Mouse (Mus musculus) bone marrow, adult 2 months (tissue): ENCODE data around the gene Eipr1.

Source experiments
- CTCF ChIP-seq: fragments of 200-500 bp; IDR thresholded peaks from 2 replicates; pipeline ENCODE4 v1.5.1; 2011; ENCODE audit warnings: low read length, control low read depth; ENCODE audit not compliant: control insufficient read depth, insufficient read depth
- POLR2A ChIP-seq: fragments of 200-500 bp; IDR thresholded peaks from 2 replicates; pipeline ENCODE4 v1.6.1; 2011; ENCODE audit warnings: low read depth, mild to moderate bottlenecking, control low read depth, low read length, borderline replicate concordance; ENCODE audit not compliant: control insufficient read depth

GRCm38 (mm10) chr12:28735293-28735692 is 16.3 kb upstream of the Eipr1 start:
- TF ChIP-seq CTCF (no peak), POLR2A (no peak)
